15 mouse cellular contexts compared by ENCODE assay signal in the genomic region with DNA sequence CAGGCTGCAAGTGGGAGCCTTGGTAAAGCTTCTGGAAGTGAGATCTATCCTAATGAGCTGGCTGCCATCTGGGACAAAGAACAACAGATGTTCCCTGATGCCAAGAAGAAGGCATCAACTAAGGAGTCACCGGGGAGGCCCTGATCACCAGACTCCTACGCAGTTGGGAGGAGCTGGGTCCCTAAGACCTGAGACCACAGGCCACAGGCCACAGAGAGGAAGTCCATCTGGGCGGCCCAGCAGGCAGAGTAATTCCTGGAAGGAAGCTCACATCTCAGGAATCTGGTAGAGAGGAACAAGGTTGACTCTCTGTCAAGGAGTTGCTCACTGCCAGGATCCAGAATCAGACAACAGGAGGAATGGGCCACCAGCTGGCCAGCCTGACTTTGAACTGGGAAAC. TPM values are rescaled to one million over a fixed set of nuclear protein-coding genes. Genes with fewer than 3 reads are reported as not detected.
DNase-seq lines count a peak whose midpoint lies in the region; ATAC-seq lines count a peak whose summit lies in the region.
"Had no signal": no experiment of that assay in that cellular context is flagged by ENCODE, and none has a peak within 500 bp of the region (broad histone marks: within the 10 kb centered on the region; RNA-seq: fewer than 3 reads in every experiment).

No protein-coding gene starts in this region.

- no peak overlapping the region for H3K27ac ChIP-seq in heart, embryonic 12.5 days (ENCODE audit: poor library complexity, severe bottlenecking)

- peaks cover 16% of the 10 kb centered on the region; the same call in 1 of the 2 replicates for H3K27me3 ChIP-seq in heart, embryonic 12.5 days (replicated peaks)

- 51% methylated on average over 3 of the region's 3 CpGs for WGBS in heart, embryonic 12.5 days

- no peak overlapping the region for H3K9ac ChIP-seq in heart, embryonic 12.5 days

- no peaks in the 10 kb centered on the region for H3K36me3 ChIP-seq in heart, embryonic 12.5 days

- no peaks in the 10 kb centered on the region for H3K9me3 ChIP-seq in heart, embryonic 12.5 days (replicated peaks)

- peaks cover 33% of the 10 kb centered on the region for H3K4me1 ChIP-seq in heart, embryonic 12.5 days (replicated peaks)

- no peak overlapping the region for H3K4me2 ChIP-seq in heart, embryonic 12.5 days

- ATAC-seq in heart, embryonic 12.5 days (ENCODE audit: insufficient number of reproducible peaks, low FRiP score), result no peak

- no peak overlapping the region for H3K4me3 ChIP-seq in heart, embryonic 12.5 days

- DNase-seq in heart, adult 8-10 months (ENCODE audit: low spot score), result peak; percentile 76
- DNase-seq in urinary bladder, postnatal 25 days (ENCODE audit: low spot score), result peak; percentile 4
- DNase-seq in urinary bladder, postnatal 10 days (ENCODE audit: low spot score), result no peak
- peak; percentile 28 to 55 for DNase-seq in kidney, postnatal 4 days
- no peak for DNase-seq in adrenal gland, adult 2 months
- DNase-seq in ovary, postnatal 10 days (ENCODE audit: low spot score), result no peak
- no peak for DNase-seq in frontal cortex, adult 2 months (ENCODE audit: extremely low spot score in 1 of 2, low spot score in 1 of 2)
- DNase-seq: adrenal gland, adult 8-10 months; cerebellum, adult 9-10 months; liver; midbrain, embryonic 14.5 days; spleen, adult 18-20 months had no signal

RNA-seq across cellular contexts. Expression of gene Hspa12b, which starts 2.9 kb away (rescaled TPM):
- 10 to 100 TPM; 21.5 to 33.7 (median 31.0) TPM for total RNA-seq in heart, adult 8-10 months (2022)
- 8.7 and 8.9 TPM in 2 replicates for polyA plus RNA-seq in heart, embryonic 12.5 days (2016; fragmentation: Nextera tagmentation; extraction: Ambion mirVana)
- total RNA-seq in adrenal gland, adult 2 months (2021), result 10 to 100 TPM in 1 of 2 experiments, 1 to 10 TPM in 1; 6.9 to 12.6 TPM
- polyA plus RNA-seq in adrenal gland, adult 2 months (2012; rRNA removed), result 9.4 and 16.4 TPM in 2 replicates
- 9.7 and 10.5 TPM in 2 replicates for polyA plus RNA-seq in frontal cortex, adult 2 months (2012; rRNA removed)

RNA-seq across cellular contexts. Expression of gene Gm11037, which starts 9.1 kb away (rescaled TPM):
- total RNA-seq in heart, adult 8-10 months (2022), result not detected
- not detected in 2 replicates for polyA plus RNA-seq in heart, embryonic 12.5 days (2016; fragmentation: Nextera tagmentation; extraction: Ambion mirVana)
- total RNA-seq in adrenal gland, adult 2 months (2021), result not detected
- not detected in 2 replicates for polyA plus RNA-seq in adrenal gland, adult 2 months (2012; rRNA removed)
- not detected in 2 replicates for polyA plus RNA-seq in frontal cortex, adult 2 months (2012; rRNA removed)
- total RNA-seq: adrenal gland, adult 8-10 months; layer of hippocampus, postnatal 14 days had no signal
- polyA plus RNA-seq: hindbrain, embryonic 11.5 days; midbrain, embryonic 14.5 days had no signal

RNA-seq across cellular contexts. Expression of gene 1700037H04Rik, which starts 35.7 kb away (rescaled TPM):
- 10 to 100 TPM in 3 of 4 experiments, 1 to 10 TPM in 1; 9.7 to 12.1 (median 10.5) TPM for total RNA-seq in heart, adult 8-10 months (2022)
- 69.2 and 69.6 TPM in 2 replicates for polyA plus RNA-seq in heart, embryonic 12.5 days (2016; fragmentation: Nextera tagmentation; extraction: Ambion mirVana)
- 100 to 1,000 TPM; 114 to 123 TPM for total RNA-seq in adrenal gland, adult 2 months (2021)
- polyA plus RNA-seq in adrenal gland, adult 2 months (2012; rRNA removed), result 195 and 319 TPM in 2 replicates
- polyA plus RNA-seq in frontal cortex, adult 2 months (2012; rRNA removed), result 104 and 114 TPM in 2 replicates

RNA-seq across cellular contexts. Expression of gene Siglec1, which starts 37.6 kb away (rescaled TPM):
- 1 to 10 TPM in 3 of 4 experiments, under 1 TPM in 1; 0.98 to 2.4 (median 1.5) TPM for total RNA-seq in heart, adult 8-10 months (2022)
- polyA plus RNA-seq in heart, embryonic 12.5 days (2016; fragmentation: Nextera tagmentation; extraction: Ambion mirVana), result 0.08 and 0.14 TPM in 2 replicates
- total RNA-seq in adrenal gland, adult 2 months (2021), result 1 to 10 TPM; 4.1 to 6.6 TPM
- polyA plus RNA-seq in adrenal gland, adult 2 months (2012; rRNA removed), result 17.9 and 19.8 TPM in 2 replicates
- polyA plus RNA-seq in frontal cortex, adult 2 months (2012; rRNA removed), result 0.23 and 0.38 TPM in 2 replicates

RNA-seq across cellular contexts. Expression of gene Cenpb, which starts 55.7 kb away (rescaled TPM):
- total RNA-seq in heart, adult 8-10 months (2022), result 10 to 100 TPM; 89.5 to 93.4 (median 90.3) TPM
- 6.9 and 7.2 TPM in 2 replicates for polyA plus RNA-seq in heart, embryonic 12.5 days (2016; fragmentation: Nextera tagmentation; extraction: Ambion mirVana)
- 10 to 100 TPM; 47.7 to 88.5 TPM for total RNA-seq in adrenal gland, adult 2 months (2021)
- polyA plus RNA-seq in adrenal gland, adult 2 months (2012; rRNA removed), result 94.5 and 107 TPM in 2 replicates
- polyA plus RNA-seq in frontal cortex, adult 2 months (2012; rRNA removed), result 73.7 and 79.6 TPM in 2 replicates

Comparison
In these comparisons a context has a peak if more than half of its experiments do, and no peak if none do; other contexts are left out.
1. DNase-seq: peak in heart, adult 8-10 months (single experiment), urinary bladder, postnatal 25 days (single experiment) and kidney, postnatal 4 days (2 of 2); none in urinary bladder, postnatal 10 days (single experiment), adrenal gland, adult 2 months (single experiment), ovary, postnatal 10 days (single experiment) and frontal cortex, adult 2 months (0 of 2).